Mouse (Mus musculus) cortical plate, adult 2 months (tissue): Measurements from ENCODE around the gene Gab2.

Experiments used
- CTCF ChIP-seq: fragments of 200-500 bp; IDR thresholded peaks from 2 replicates; pipeline ENCODE4 v1.5.1; 2011; ENCODE audit warnings: mild to moderate bottlenecking, control low read depth, low read length; ENCODE audit not compliant: insufficient read depth; ENCODE audit errors: extremely low read depth
- POLR2A ChIP-seq: fragments of 200-500 bp; IDR thresholded peaks from 2 replicates; pipeline ENCODE4 v1.6.1; 2011; ENCODE audit warnings: mild to moderate bottlenecking, low read length, control low read depth; ENCODE audit not compliant: insufficient read depth; ENCODE audit errors: extremely low read depth

- TF ChIP-seq CTCF (no peak), POLR2A (no peak)
Observed at GRCm38 (mm10) chr7:97208811-97209549, 127.6 kb downstream of the Gab2 start.
